Mouse (Mus musculus): Measurements from ENCODE around the gene Hspa12a. TPM values are rescaled to one million over a fixed set of nuclear protein-coding genes. Genes with fewer than 3 reads are reported as not detected.

Gene Hspa12a
- polyA plus RNA-seq, 1 experiment, result 3.7 TPM

GRCm38 (mm10) chr19:58872381-58873259 lies 70.8 kb downstream of the Hspa12a start:
- no peak for DNase-seq (ENCODE audit: low read depth in 1 of 2, low spot score in 2 of 2)
- 60% methylated on average over 11 of the region's 11 CpGs for WGBS
- Histone ChIP-seq H3K27me3 (ENCODE audit: control insufficient read depth, insufficient read depth, low read length) (no peaks in the 10 kb centered on the region), H3K4me1 (ENCODE audit: control insufficient read depth, insufficient read depth, insufficient read length) (peaks cover 7% of the 10 kb centered on the region; the same call in 1 of the 2 replicates), H3K27ac (ENCODE audit: insufficient read depth, low read length) (no peak overlapping the region), H3K36me3 (ENCODE audit: control insufficient read depth, insufficient read depth, low read length) (no peaks in the 10 kb centered on the region), H3K4me3 (ENCODE audit: extremely low read depth, insufficient read depth, insufficient read length) (no peak overlapping the region)
- TF ChIP-seq POLR2A (IDR thresholded peaks at IDR 0.05; ENCODE audit: low read depth, low read length) (no peak), CTCF (IDR thresholded peaks at IDR 0.05; ENCODE audit: extremely low read depth, insufficient read depth, insufficient read length, insufficient replicate concordance) (no peak)

- Histone ChIP-seq H3K4me1 (ENCODE audit: control insufficient read depth, insufficient read depth, insufficient read length) (peaks cover 7% of the 10 kb centered on the region; the same call in 1 of the 2 replicates), H3K27me3 (ENCODE audit: control insufficient read depth, insufficient read depth, low read length) (no peaks in the 10 kb centered on the region), H3K4me3 (ENCODE audit: extremely low read depth, insufficient read depth, insufficient read length) (no peak overlapping the region), H3K36me3 (ENCODE audit: control insufficient read depth, insufficient read depth, low read length) (no peaks in the 10 kb centered on the region), H3K27ac (ENCODE audit: insufficient read depth, low read length) (no peak overlapping the region)
- no peak for DNase-seq (ENCODE audit: low read depth in 1 of 2, low spot score in 2 of 2)
- TF ChIP-seq POLR2A (IDR thresholded peaks at IDR 0.05; ENCODE audit: low read depth, low read length) (no peak), CTCF (IDR thresholded peaks at IDR 0.05; ENCODE audit: extremely low read depth, insufficient read depth, insufficient read length, insufficient replicate concordance) (no peak)
- WGBS, result 88% methylated on average over 6 of the region's 6 CpGs
These were observed 71.6 kb downstream of the Hspa12a start for GRCm38 (mm10) chr19:58871878-58872277.

GRCm38 (mm10) chr19:58866651-58867050 lies 76.8 kb downstream of the Hspa12a start:
- Histone ChIP-seq H3K36me3 (ENCODE audit: control insufficient read depth, insufficient read depth, low read length) (no peaks in the 10 kb centered on the region), H3K27ac (ENCODE audit: insufficient read depth, low read length) (no peak overlapping the region), H3K27me3 (ENCODE audit: control insufficient read depth, insufficient read depth, low read length) (no peaks in the 10 kb centered on the region), H3K4me1 (ENCODE audit: control insufficient read depth, insufficient read depth, insufficient read length) (no peaks in the 10 kb centered on the region; the same call in 1 of the 2 replicates), H3K4me3 (ENCODE audit: extremely low read depth, insufficient read depth, insufficient read length) (no peak overlapping the region)
- 75% methylated on average over 4 of the region's 4 CpGs for WGBS
- TF ChIP-seq CTCF (IDR thresholded peaks at IDR 0.05; ENCODE audit: extremely low read depth, insufficient read depth, insufficient read length, insufficient replicate concordance), result no peak
- no peak for TF ChIP-seq POLR2A (IDR thresholded peaks at IDR 0.05; ENCODE audit: low read depth, low read length)
- DNase-seq (ENCODE audit: low read depth in 1 of 2, low spot score in 2 of 2), result no peak

- no peak for TF ChIP-seq CTCF (IDR thresholded peaks at IDR 0.05; ENCODE audit: extremely low read depth, insufficient read depth, insufficient read length, insufficient replicate concordance)
- Histone ChIP-seq H3K4me1 (ENCODE audit: control insufficient read depth, insufficient read depth, insufficient read length) (peaks cover 4% of the 10 kb centered on the region; the same call in 1 of the 2 replicates), H3K36me3 (ENCODE audit: control insufficient read depth, insufficient read depth, low read length) (no peaks in the 10 kb centered on the region), H3K27ac (ENCODE audit: insufficient read depth, low read length) (no peak overlapping the region), H3K27me3 (ENCODE audit: control insufficient read depth, insufficient read depth, low read length) (0 out of 2 replicates have a peak, but pooled peaks cover 4% of the 10 kb centered on the region), H3K4me3 (ENCODE audit: extremely low read depth, insufficient read depth, insufficient read length) (no peak overlapping the region)
- 23% methylated on average over 5 of the region's 5 CpGs for WGBS
- peak in 1 of 2 experiments; percentile 25 for DNase-seq (ENCODE audit: low read depth in 1 of 2, low spot score in 2 of 2)
These were observed 78.2 kb downstream of the Hspa12a start for GRCm38 (mm10) chr19:58865224-58865623.

GRCm38 (mm10) chr19:58864006-58864573 lies 79.4 kb downstream of the Hspa12a start:
- Histone ChIP-seq H3K4me1 (ENCODE audit: control insufficient read depth, insufficient read depth, insufficient read length) (peaks cover 4% of the 10 kb centered on the region; the same call in 1 of the 2 replicates), H3K27ac (ENCODE audit: insufficient read depth, low read length) (no peak overlapping the region), H3K27me3 (ENCODE audit: control insufficient read depth, insufficient read depth, low read length) (0 out of 2 replicates have a peak, but pooled peaks cover 8% of the 10 kb centered on the region), H3K4me3 (ENCODE audit: extremely low read depth, insufficient read depth, insufficient read length) (no peak overlapping the region), H3K36me3 (ENCODE audit: control insufficient read depth, insufficient read depth, low read length) (no peaks in the 10 kb centered on the region)
- DNase-seq (ENCODE audit: low read depth in 1 of 2, low spot score in 2 of 2), result no peak
- no peak for TF ChIP-seq POLR2A (IDR thresholded peaks at IDR 0.05; ENCODE audit: low read depth, low read length)
- TF ChIP-seq CTCF (IDR thresholded peaks at IDR 0.05; ENCODE audit: extremely low read depth, insufficient read depth, insufficient read length, insufficient replicate concordance), result no peak
- 97% methylated on average over 1 of the region's 1 CpGs for WGBS

- peak overlapping the region; percentile 58; the same call in 1 of the 2 replicates for H3K4me3 ChIP-seq (ENCODE audit: extremely low read depth, insufficient read depth, insufficient read length)
- TF ChIP-seq POLR2A (IDR thresholded peaks at IDR 0.05; ENCODE audit: low read depth, low read length) (no peak), CTCF (IDR thresholded peaks at IDR 0.05; ENCODE audit: extremely low read depth, insufficient read depth, insufficient read length, insufficient replicate concordance) (no peak)
- WGBS, result 49% methylated on average over 12 of the region's 12 CpGs
- peaks cover 4% of the 10 kb centered on the region; the same call in 1 of the 2 replicates for H3K4me1 ChIP-seq (ENCODE audit: control insufficient read depth, insufficient read depth, insufficient read length)
- no peaks in the 10 kb centered on the region for H3K36me3 ChIP-seq (ENCODE audit: control insufficient read depth, insufficient read depth, low read length)
- no peak for DNase-seq (ENCODE audit: low read depth in 1 of 2, low spot score in 2 of 2)
- no peak overlapping the region for H3K27ac ChIP-seq (ENCODE audit: insufficient read depth, low read length)
- 0 out of 2 replicates have a peak, but pooled peaks cover 8% of the 10 kb centered on the region for H3K27me3 ChIP-seq (ENCODE audit: control insufficient read depth, insufficient read depth, low read length)
These were observed 82.2 kb downstream of the Hspa12a start for GRCm38 (mm10) chr19:58861174-58861760.

All from spleen, adult 2 months (tissue).